Mouse (Mus musculus): ENCODE measurements around the gene Pcif1.

DNA sequence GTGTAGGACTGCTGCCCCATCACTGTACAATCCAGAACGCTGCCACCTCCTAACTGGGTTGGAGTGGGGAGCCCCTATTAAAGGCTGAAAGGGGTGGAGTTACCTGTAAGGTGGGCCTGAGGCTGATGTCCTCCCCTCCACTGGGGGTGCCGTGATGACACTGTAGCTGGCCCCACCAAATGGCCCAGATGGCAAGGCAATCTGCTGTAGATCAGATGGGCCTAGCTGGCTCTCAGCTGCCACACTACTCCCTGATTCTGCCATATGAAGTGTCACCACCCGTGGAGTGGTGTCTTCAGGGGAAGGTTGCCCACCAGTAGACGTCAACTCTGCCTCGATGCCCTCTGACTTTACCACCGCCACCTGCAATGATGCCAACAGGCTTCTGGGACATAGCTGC is 16.8 kb downstream of the Pcif1 start:
- no peak for TF ChIP-seq USF1 (IDR thresholded peaks at IDR 0.05; ENCODE audit: low read depth, low read length)
- no peak for TF ChIP-seq RAD21 (IDR thresholded peaks at IDR 0.05; ENCODE audit: low read depth, low read length)
- TF ChIP-seq TCF12 (IDR thresholded peaks at IDR 0.05; ENCODE audit: low read depth, low read length), result no peak
- TF ChIP-seq CTCF (conservative IDR thresholded peaks at IDR 0.05 in 1 of 2, IDR thresholded peaks at IDR 0.05 in 1 of 2; ENCODE audit: low read depth in 2 of 2, low read length in 2 of 2), result no peak
- TF ChIP-seq HCFC1 (IDR thresholded peaks at IDR 0.05; ENCODE audit: low read depth, low read length), result no peak
- no peak for TF ChIP-seq ZNF384 (IDR thresholded peaks at IDR 0.05; ENCODE audit: low read depth, low read length)
- no peak for TF ChIP-seq ZMIZ1 (IDR thresholded peaks at IDR 0.05; ENCODE audit: low read depth, low read length)
- TF ChIP-seq MAX (IDR thresholded peaks at IDR 0.05; ENCODE audit: low read length), result no peak

Measured in CH12.LX (cell line).